Mouse (Mus musculus) sigmoid colon, adult 10 weeks (tissue): ENCODE results near the gene Piga. TPM values are rescaled to one million over a fixed set of nuclear protein-coding genes. Genes with fewer than 3 reads are reported as not detected.

ENCODE experiments used
- polyA plus RNA-seq: library from polyadenylated mRNA; stranded (reverse); fragments of 350-450 nt; fragmentation: Illumina TruSeq; extraction: RNeasy Lipid Tissue Mini Kit (QIAGEN cat#74804); gene quantifications from one replicate; pipeline ENCODE4 v1.2.3, GENCODE M21; 2014; ENCODE audit warnings: low read depth, low replicate concordance

Piga gene
- polyA plus RNA-seq = 69.9 TPM

GRCm38 (mm10) chrX:164419471-164419939, at the start of gene Piga:
TSS of gene Piga (plus strand) at chrX:164419787.

GRCm38 (mm10) chrX:164373081-164373480, 46.5 kb upstream of the Piga start, which contains the start of gene Vegfd:
TSS of gene Vegfd (plus strand) at chrX:164373378.

GRCm38 (mm10) chrX:164436709-164437108, 17.1 kb downstream of the Piga start, which contains the start of gene Asb11:
TSS of gene Asb11 (plus strand) at chrX:164436994.

Other genes with a start within 250 kb of the Piga start
- 4.4 TPM for gene Bmx, start 161.6 kb upstream of the Piga start, polyA plus RNA-seq
- gene Pir, start 150.4 kb upstream of the Piga start, polyA plus RNA-seq = 9.7 TPM
- gene Vegfd, start 46.4 kb upstream of the Piga start, polyA plus RNA-seq = 3.4 TPM
- gene Asb11, start 17.2 kb downstream of the Piga start, polyA plus RNA-seq = 17.4 TPM
- not detected for gene Asb9, start 86.5 kb downstream of the Piga start, polyA plus RNA-seq